Mouse (Mus musculus) liver, embryonic 15.5 days (tissue): Measurements from ENCODE around the gene Crb2. TPM values are rescaled to one million over a fixed set of nuclear protein-coding genes. Genes with fewer than 3 reads are reported as not detected.

Source experiments
- ATAC-seq: fragments of 200-750 bp; cut with Nextera tagmentation; 2 replicates; pipeline ENCODE4 v1.8.0; 2017; ENCODE audit warnings: moderate number of reproducible peaks, mild to moderate bottlenecking, moderate library complexity; ENCODE audit not compliant: insufficient read depth
- H3K27ac ChIP-seq: fragments of 300-500 bp; sonication (generic); replicated peaks from 2 replicates; pipeline ENCODE4 v1.5.1; 2015; ENCODE audit warnings: mild to moderate bottlenecking, inconsistent platforms
- H3K27me3 ChIP-seq: fragments of 300-500 bp; sonication (generic); 2 replicates; pipeline ENCODE4 v1.6.1; 2015; ENCODE audit warnings: mild to moderate bottlenecking, inconsistent platforms
- H3K36me3 ChIP-seq: fragments of 300-500 bp; sonication (generic); replicated peaks from 2 replicates; pipeline ENCODE4 v1.6.1; 2015; ENCODE audit warnings: moderate library complexity, mild to moderate bottlenecking, inconsistent platforms
- H3K4me1 ChIP-seq: fragments of 300-500 bp; sonication (generic); replicated peaks from 2 replicates; pipeline ENCODE4 v1.6.1; 2015; ENCODE audit warnings: inconsistent platforms
- H3K4me2 ChIP-seq: fragments of 300-500 bp; sonication (generic); 2 replicates; pipeline ENCODE4 v1.6.1; 2015; ENCODE audit warnings: moderate library complexity, mild to moderate bottlenecking, inconsistent platforms
- H3K4me3 ChIP-seq: fragments of 300-500 bp; sonication (generic); replicated peaks from 2 replicates; pipeline ENCODE4 v1.5.1; 2015; ENCODE audit warnings: mild to moderate bottlenecking, inconsistent platforms
- H3K9ac ChIP-seq: fragments of 300-500 bp; sonication (generic); 2 replicates; pipeline ENCODE4 v1.6.1; 2015; ENCODE audit warnings: moderate library complexity, mild to moderate bottlenecking, inconsistent platforms
- H3K9me3 ChIP-seq: fragments of 300-500 bp; sonication (generic); replicated peaks from 2 replicates; pipeline ENCODE4 v1.6.1; 2016; ENCODE audit warnings: inconsistent platforms
- WGBS: fragments of 180-500 bp; shearing (Covaris S2); methylation state at CpG from one replicate; pipeline ENCODE4 v1.1.7; 2015; ENCODE audit warnings: mixed read lengths; ENCODE audit not compliant: insufficient replicate concordance; 5-methylcytosine and 5-hydroxymethylcytosine counted together
- polyA plus RNA-seq: library from polyadenylated mRNA; unstranded; fragments of >200 nt; fragmentation: Nextera tagmentation; extraction: Ambion mirVana; gene quantifications from 2 replicates; pipeline ENCODE4 v1.2.1, GENCODE M21; 2015

Crb2 gene
- polyA plus RNA-seq, 1 experiment from 2014 or later: 0.13 TPM

- 72% methylated on average over 1 of the region's 1 CpGs for WGBS
- no peak overlapping the region for H3K9ac ChIP-seq
- H3K4me3 ChIP-seq: no peak overlapping the region
- H3K27ac ChIP-seq: no peak overlapping the region
- H3K4me1 ChIP-seq: no peaks in the 10 kb centered on the region
- ATAC-seq: no peak
- no peaks in the 10 kb centered on the region for H3K9me3 ChIP-seq
- peaks cover 10% of the 10 kb centered on the region; the same call in 1 of the 2 replicates for H3K27me3 ChIP-seq
- no peaks in the 10 kb centered on the region for H3K36me3 ChIP-seq
- H3K4me2 ChIP-seq: no peak overlapping the region
Measured at GRCm38 (mm10) chr2:37751114-37751513, 24.9 kb upstream of the Crb2 start.

- Histone ChIP-seq H3K9ac (no peak overlapping the region), H3K4me3 (no peak overlapping the region), H3K9me3 (no peaks in the 10 kb centered on the region), H3K27ac (no peak overlapping the region), H3K4me2 (no peak overlapping the region), H3K36me3 (no peaks in the 10 kb centered on the region), H3K27me3 (peaks cover 10% of the 10 kb centered on the region; the same call in 1 of the 2 replicates), H3K4me1 (no peaks in the 10 kb centered on the region)
- 59% methylated on average over 2 of the region's 2 CpGs for whole genome bisulfite sequencing
- ATAC-seq: no peak
Measured at GRCm38 (mm10) chr2:37756220-37756930, 19.7 kb upstream of the Crb2 start.

DNA sequence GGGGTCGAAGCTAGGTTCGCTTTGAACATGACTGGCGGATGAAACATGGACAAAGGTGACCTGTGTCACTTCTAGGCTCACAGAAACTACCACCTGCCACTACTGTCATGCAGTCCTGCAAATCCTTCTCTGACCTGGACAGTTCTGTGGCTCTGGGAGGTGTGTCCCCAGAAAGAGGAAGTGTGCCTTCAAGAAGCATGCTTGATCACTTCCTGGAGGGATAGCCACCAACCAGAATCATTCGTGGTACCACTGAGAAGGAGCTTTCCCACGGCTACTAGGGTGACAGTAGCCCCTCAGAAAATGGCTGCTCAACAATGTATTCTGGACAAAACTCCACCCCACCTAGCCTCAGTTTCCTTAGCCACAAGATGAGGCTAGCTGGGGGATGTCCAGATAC, 19.0 kb upstream of the Crb2 start:
- Histone ChIP-seq H3K4me3 (no peak overlapping the region), H3K27ac (no peak overlapping the region), H3K9me3 (no peaks in the 10 kb centered on the region), H3K36me3 (no peaks in the 10 kb centered on the region), H3K27me3 (peaks cover 10% of the 10 kb centered on the region; the same call in 1 of the 2 replicates), H3K4me1 (no peaks in the 10 kb centered on the region), H3K4me2 (no peak overlapping the region), H3K9ac (no peak overlapping the region)
- no peak for ATAC-seq
- 41% methylated on average over 5 of the region's 5 CpGs for WGBS

DNA sequence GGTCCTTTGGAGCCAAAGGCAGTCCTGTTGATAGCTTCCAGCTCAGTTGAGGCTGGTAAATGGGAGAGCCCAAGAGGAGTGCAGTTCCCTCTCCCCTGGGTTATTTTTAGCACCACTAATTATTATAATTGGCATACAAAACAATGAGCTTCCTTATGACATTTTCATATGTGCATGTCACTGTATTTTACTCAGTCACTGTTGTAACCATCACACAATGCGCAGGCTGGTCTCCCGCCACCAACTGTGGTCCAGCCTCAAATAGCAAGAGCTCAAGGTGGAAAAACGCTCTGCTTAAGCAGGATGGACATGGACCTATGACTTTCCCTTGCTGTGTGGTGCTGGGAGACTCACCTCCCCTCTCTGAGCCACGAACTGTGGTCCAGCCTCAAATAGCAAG, 18.3 kb upstream of the Crb2 start:
- ATAC-seq: no peak
- 61% methylated on average over 4 of the region's 4 CpGs for WGBS

DNA sequence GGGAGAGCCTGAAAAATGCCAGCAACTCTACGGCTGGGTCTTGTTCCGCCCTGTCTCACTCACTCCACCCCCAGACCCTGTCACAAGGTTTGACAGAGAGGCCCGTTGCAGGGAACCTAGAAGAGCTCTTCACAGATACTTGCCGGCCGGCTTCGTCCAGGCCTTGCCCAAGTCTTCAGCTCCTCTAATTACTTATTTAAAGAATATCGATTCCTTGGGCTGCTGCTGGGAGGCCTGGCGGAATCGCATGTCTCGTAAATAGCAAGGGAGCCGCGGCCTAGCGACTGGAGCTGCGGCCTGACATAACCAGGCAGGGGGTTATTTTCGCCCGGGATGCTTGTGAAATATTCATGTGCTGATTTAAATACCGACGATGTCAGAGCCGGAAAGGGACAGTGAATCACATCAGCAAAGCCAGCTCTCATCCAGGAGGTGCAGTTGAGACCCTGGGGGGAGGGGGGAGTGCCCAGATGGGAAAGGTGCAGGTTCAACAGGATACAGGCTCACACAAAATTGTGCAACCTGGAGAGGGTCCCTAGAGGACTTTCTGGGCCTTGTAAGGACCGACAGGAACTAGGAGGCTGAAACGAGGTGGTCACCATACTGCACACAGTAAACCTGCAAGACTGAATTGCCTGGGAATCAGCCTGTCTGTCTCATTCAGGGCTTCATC, 17.6 kb upstream of the Crb2 start:
- no peak for ATAC-seq
- Histone ChIP-seq H3K4me3 (no peak overlapping the region), H3K4me1 (no peaks in the 10 kb centered on the region), H3K36me3 (no peaks in the 10 kb centered on the region), H3K4me2 (no peak overlapping the region), H3K9ac (no peak overlapping the region), H3K9me3 (no peaks in the 10 kb centered on the region), H3K27me3 (peaks cover 10% of the 10 kb centered on the region; the same call in 1 of the 2 replicates), H3K27ac (no peak overlapping the region)
- 38% methylated on average over 21 of the region's 21 CpGs for WGBS

More for the DNA sequence above, 18.3 kb upstream of the Crb2 start:
- Histone ChIP-seq H3K4me2 (no peak overlapping the region), H3K4me3 (no peak overlapping the region), H3K9me3 (no peaks in the 10 kb centered on the region), H3K36me3 (no peaks in the 10 kb centered on the region), H3K27ac (no peak overlapping the region), H3K4me1 (no peaks in the 10 kb centered on the region), H3K9ac (no peak overlapping the region), H3K27me3 (peaks cover 10% of the 10 kb centered on the region; the same call in 1 of the 2 replicates)

- no peaks in the 10 kb centered on the region for H3K36me3 ChIP-seq
- peaks cover 8% of the 10 kb centered on the region; the same call in 1 of the 2 replicates for H3K27me3 ChIP-seq
- no peak overlapping the region for H3K4me3 ChIP-seq
- no peak for ATAC-seq
- H3K4me1 ChIP-seq: peaks cover 6% of the 10 kb centered on the region; the same call in 1 of the 2 replicates
- H3K9ac ChIP-seq: no peak overlapping the region
- no peaks in the 10 kb centered on the region for H3K9me3 ChIP-seq
- H3K27ac ChIP-seq: no peak overlapping the region
- H3K4me2 ChIP-seq: no peak overlapping the region
- WGBS: 60% methylated on average over 6 of the region's 6 CpGs
Measured at GRCm38 (mm10) chr2:37760633-37761032, 15.4 kb upstream of the Crb2 start.

- Histone ChIP-seq H3K9ac (no peak overlapping the region), H3K4me1 (peaks cover 9% of the 10 kb centered on the region), H3K9me3 (no peaks in the 10 kb centered on the region), H3K27me3 (peaks cover 14% of the 10 kb centered on the region; the same call in 1 of the 2 replicates), H3K4me2 (no peak overlapping the region), H3K36me3 (no peaks in the 10 kb centered on the region), H3K27ac (no peak overlapping the region), H3K4me3 (no peak overlapping the region)
- ATAC-seq: no peak
- 40% methylated on average over 3 of the region's 3 CpGs for WGBS
Measured at GRCm38 (mm10) chr2:37763638-37764037, 12.4 kb upstream of the Crb2 start.

GRCm38 (mm10) chr2:37764514-37764913, 11.5 kb upstream of the Crb2 start:
- Histone ChIP-seq H3K4me2 (no peak overlapping the region), H3K4me3 (no peak overlapping the region), H3K27ac (no peak overlapping the region), H3K36me3 (no peaks in the 10 kb centered on the region), H3K9ac (no peak overlapping the region), H3K4me1 (peaks cover 9% of the 10 kb centered on the region), H3K27me3 (peaks cover 14% of the 10 kb centered on the region; the same call in 1 of the 2 replicates), H3K9me3 (no peaks in the 10 kb centered on the region)
- no peak for ATAC-seq
- 71% methylated on average over 2 of the region's 2 CpGs for WGBS

- Histone ChIP-seq H3K9ac (no peak overlapping the region), H3K4me1 (peaks cover 9% of the 10 kb centered on the region), H3K9me3 (no peaks in the 10 kb centered on the region), H3K4me3 (no peak overlapping the region), H3K27me3 (peaks cover 14% of the 10 kb centered on the region; the same call in 1 of the 2 replicates), H3K27ac (no peak overlapping the region), H3K4me2 (peak overlapping the region; percentile 6), H3K36me3 (no peaks in the 10 kb centered on the region)
- no peak for ATAC-seq
- WGBS: 18% methylated on average over 21 of the region's 21 CpGs
Measured at GRCm38 (mm10) chr2:37765082-37765483, 11.0 kb upstream of the Crb2 start.

DNA sequence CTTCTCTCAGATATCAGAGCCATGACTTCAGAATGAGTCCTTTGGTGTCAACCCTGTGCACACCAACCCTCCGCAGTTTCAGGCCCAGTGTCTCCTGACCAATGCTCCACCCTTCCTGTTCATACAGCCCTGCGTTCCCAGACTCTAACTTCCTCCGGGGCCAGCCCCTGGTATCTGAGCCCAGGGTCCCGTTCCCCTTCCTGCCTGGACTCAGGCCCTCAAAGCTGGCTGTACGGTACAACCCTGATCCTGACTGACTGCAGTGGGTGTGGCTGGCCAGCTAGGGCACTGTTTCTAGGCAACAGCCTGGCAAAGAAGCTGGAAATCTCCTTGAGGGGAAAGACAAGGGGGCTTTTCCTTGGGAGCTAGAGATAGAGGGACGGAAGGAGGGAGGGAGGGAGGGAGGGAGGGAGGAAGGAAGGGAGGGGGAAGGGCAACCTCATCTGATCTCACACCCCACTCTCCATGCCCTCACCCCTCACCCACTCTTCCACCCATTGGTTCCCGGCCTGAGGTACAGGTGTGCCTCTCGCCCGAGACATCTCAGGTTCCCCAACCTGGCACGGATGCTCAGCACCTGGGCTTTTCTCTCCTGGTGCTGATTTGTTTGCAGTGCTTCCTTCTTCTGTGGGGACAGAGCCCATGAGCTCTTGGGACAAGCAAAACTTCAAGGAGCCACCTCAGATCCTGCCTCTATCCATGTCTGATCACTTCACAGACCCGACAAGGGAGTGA, 9.9 kb upstream of the Crb2 start:
- Histone ChIP-seq H3K27me3 (peaks cover 14% of the 10 kb centered on the region; the same call in 1 of the 2 replicates), H3K9me3 (no peaks in the 10 kb centered on the region), H3K4me2 (no peak overlapping the region), H3K4me3 (no peak overlapping the region), H3K36me3 (no peaks in the 10 kb centered on the region), H3K27ac (no peak overlapping the region), H3K4me1 (peaks cover 10% of the 10 kb centered on the region), H3K9ac (no peak overlapping the region)
- no peak for ATAC-seq
- 25% methylated on average over 11 of the region's 11 CpGs for WGBS

DNA sequence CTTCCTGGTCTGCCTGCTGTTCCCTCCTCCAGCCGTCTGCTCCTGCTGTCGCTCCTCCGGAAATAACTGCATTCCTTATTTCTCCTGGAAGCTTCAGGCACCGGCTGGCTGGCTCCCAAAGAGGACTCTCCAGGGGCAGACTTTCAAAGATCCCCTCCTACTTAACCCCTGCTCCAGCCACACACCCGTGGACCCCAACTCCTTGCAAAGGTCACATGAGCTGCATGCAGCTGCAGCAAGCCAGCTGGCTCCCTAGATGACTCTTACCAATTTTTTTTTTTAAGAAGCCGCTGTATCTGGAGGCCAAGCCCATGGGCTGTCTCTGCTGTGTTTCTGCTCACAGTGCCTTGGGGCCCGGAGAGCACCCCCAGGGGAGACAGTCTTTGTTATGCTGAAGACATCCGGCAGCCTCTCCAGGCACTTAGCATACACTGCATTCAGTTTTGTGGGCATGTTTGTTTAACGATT, 8.9 kb upstream of the Crb2 start:
- H3K4me2 ChIP-seq: no peak overlapping the region
- peaks cover 14% of the 10 kb centered on the region; the same call in 1 of the 2 replicates for H3K27me3 ChIP-seq
- 44% methylated on average over 9 of the region's 9 CpGs for WGBS

More for the DNA sequence above, 8.9 kb upstream of the Crb2 start:
- ATAC-seq: no peak
- Histone ChIP-seq H3K4me3 (no peak overlapping the region), H3K27ac (no peak overlapping the region), H3K36me3 (no peaks in the 10 kb centered on the region), H3K9ac (no peak overlapping the region), H3K4me1 (peaks cover 18% of the 10 kb centered on the region), H3K9me3 (no peaks in the 10 kb centered on the region)
